Mouse (Mus musculus): Measurements from ENCODE around the gene Ptprd. TPM values are rescaled to one million over a fixed set of nuclear protein-coding genes. Genes with fewer than 3 reads are reported as not detected.

The Ptprd gene
- polyA plus RNA-seq, 1 experiment = 0.15 TPM

DNA sequence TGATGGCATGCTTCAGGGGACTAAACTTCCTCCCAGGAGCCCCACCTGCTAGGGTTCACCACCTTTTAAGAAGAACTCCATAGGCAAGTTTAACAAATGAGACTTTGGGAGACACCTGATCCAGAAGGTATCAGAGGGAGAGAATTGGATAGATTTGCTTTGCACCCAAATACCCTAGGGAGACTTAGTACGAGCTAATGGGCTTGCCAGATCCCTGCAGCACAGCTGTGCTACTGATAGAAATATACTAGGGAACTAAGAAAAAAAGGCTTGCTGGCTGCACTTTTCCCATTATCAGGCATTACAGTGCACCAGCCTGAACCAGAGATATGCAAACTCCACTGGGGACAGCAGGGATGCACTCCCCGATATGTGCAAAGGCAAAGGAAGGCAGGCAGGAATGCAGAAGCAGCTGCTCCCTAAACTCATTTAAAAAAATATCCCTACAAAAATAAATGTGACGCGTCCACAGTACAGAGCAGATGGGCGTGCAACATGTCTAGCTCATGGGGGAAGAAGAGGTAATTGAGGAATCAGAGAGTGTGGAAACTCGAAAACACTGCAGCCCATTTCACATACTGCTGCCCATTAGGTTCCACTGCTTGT is 1831.3 kb downstream of the Ptprd start:
- DNase-seq (ENCODE audit: low read depth in 1 of 2, low spot score in 2 of 2) = no peak
- TF ChIP-seq CTCF (IDR thresholded peaks at IDR 0.05; ENCODE audit: extremely low read depth, insufficient read depth, insufficient read length, insufficient replicate concordance) (no peak), POLR2A (IDR thresholded peaks at IDR 0.05; ENCODE audit: low read depth, low read length) (no peak)
- H3K4me3 ChIP-seq (ENCODE audit: extremely low read depth, insufficient read depth, insufficient read length) = no peak overlapping the region
- 91% methylated on average over 6 of the region's 6 CpGs for WGBS
- H3K36me3 ChIP-seq (ENCODE audit: control insufficient read depth, insufficient read depth, low read length) = no peaks in the 10 kb centered on the region
- no peak overlapping the region for H3K27ac ChIP-seq (ENCODE audit: insufficient read depth, low read length)
- no peaks in the 10 kb centered on the region for H3K4me1 ChIP-seq (ENCODE audit: control insufficient read depth, insufficient read depth, insufficient read length)
- H3K27me3 ChIP-seq (ENCODE audit: control insufficient read depth, insufficient read depth, low read length) = no peaks in the 10 kb centered on the region

DNA sequence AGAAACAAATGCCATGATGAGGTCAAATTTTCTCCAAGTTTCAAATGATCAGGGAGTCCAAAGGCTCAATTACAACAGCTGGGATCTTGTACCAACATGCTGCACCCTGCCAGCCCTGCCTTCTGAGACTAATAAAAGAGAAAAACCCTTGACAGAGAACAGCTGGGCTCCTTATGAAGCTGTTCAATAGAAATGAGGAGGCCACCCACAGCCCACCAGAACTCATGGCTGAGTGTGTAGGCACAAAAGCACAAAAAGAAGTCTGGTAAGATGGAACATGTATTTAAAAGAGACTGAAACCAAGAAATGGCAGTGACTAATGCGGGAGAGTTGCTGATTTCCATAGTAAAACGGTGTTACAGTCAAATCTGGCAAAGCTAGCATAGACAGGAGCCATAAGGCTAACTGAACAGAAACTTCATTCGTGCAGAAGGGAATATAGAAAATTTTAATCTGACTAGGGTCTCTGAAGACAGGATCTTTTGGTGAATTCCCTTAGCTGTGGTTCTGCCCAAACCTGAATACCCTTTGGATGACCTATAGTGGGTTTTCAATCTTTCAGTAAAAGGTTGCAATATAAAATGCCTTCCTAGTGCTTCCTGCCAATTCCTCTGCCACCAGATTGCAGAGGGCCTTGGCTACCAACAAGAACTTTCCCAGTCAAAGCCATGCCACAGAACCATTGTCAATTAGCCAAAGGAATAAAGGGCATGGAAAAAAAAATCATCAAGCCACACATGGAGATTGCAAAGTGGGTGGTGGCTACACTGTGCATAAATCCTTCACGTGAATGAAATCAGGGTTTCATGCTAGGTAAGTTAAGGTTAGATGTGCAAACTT is 1841.5 kb downstream of the Ptprd start:
- WGBS = 81% methylated on average over 4 of the region's 4 CpGs
- Histone ChIP-seq H3K4me3 (ENCODE audit: extremely low read depth, insufficient read depth, insufficient read length) (no peak overlapping the region), H3K36me3 (ENCODE audit: control insufficient read depth, insufficient read depth, low read length) (no peaks in the 10 kb centered on the region), H3K27me3 (ENCODE audit: control insufficient read depth, insufficient read depth, low read length) (no peaks in the 10 kb centered on the region), H3K4me1 (ENCODE audit: control insufficient read depth, insufficient read depth, insufficient read length) (no peaks in the 10 kb centered on the region), H3K27ac (ENCODE audit: insufficient read depth, low read length) (no peak overlapping the region)
- TF ChIP-seq POLR2A (IDR thresholded peaks at IDR 0.05; ENCODE audit: low read depth, low read length) (no peak), CTCF (IDR thresholded peaks at IDR 0.05; ENCODE audit: extremely low read depth, insufficient read depth, insufficient read length, insufficient replicate concordance) (no peak)
- no peak for DNase-seq (ENCODE audit: low read depth in 1 of 2, low spot score in 2 of 2)

DNA sequence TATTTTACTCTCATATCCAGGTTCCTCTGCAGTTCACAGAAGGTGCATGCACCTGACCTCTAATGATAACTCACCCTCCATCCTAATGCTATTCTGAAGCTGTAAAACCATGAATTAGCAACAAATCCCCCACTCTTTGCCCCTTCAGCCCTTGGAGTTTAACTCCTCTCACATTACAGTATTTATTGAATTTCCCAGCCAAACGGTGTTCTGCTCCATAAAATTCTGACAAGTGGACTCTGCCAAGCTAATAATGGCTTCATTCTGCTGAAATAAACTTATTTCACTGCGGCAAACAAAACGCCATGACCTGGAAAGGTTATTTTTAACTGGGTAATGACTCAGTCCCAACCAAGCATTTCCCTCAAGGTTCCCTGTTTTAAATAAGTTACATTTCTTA is 1842.7 kb downstream of the Ptprd start:
- Histone ChIP-seq H3K4me3 (ENCODE audit: extremely low read depth, insufficient read depth, insufficient read length) (no peak overlapping the region), H3K27ac (ENCODE audit: insufficient read depth, low read length) (no peak overlapping the region), H3K27me3 (ENCODE audit: control insufficient read depth, insufficient read depth, low read length) (no peaks in the 10 kb centered on the region), H3K36me3 (ENCODE audit: control insufficient read depth, insufficient read depth, low read length) (no peaks in the 10 kb centered on the region), H3K4me1 (ENCODE audit: control insufficient read depth, insufficient read depth, insufficient read length) (no peaks in the 10 kb centered on the region)
- WGBS = 78% methylated on average over 3 of the region's 3 CpGs
- TF ChIP-seq POLR2A (IDR thresholded peaks at IDR 0.05; ENCODE audit: low read depth, low read length) (no peak), CTCF (IDR thresholded peaks at IDR 0.05; ENCODE audit: extremely low read depth, insufficient read depth, insufficient read length, insufficient replicate concordance) (no peak)
- no peak for DNase-seq (ENCODE audit: low read depth in 1 of 2, low spot score in 2 of 2)

DNA sequence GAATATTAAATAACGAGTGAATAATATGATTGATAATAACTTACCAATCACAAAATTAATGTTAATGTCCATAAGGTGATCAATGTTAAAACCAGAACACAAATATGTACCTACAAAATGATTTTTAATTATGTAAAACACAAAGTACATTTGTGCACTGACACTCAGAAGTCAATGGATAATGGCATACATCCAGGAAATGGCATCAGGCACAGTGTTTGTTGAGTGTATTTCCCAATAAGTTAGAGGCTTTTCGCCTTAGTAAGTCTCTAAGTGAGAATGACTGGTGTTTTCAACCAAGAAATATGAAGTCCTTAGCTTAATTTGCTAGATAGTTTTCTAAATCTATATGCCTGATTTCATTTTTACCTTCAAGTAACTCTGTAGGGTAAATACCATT is 1843.5 kb downstream of the Ptprd start:
- WGBS = 82% methylated on average over 2 of the region's 2 CpGs
- no peaks in the 10 kb centered on the region for H3K4me1 ChIP-seq (ENCODE audit: control insufficient read depth, insufficient read depth, insufficient read length)
- DNase-seq (ENCODE audit: low read depth in 1 of 2, low spot score in 2 of 2) = no peak

DNA sequence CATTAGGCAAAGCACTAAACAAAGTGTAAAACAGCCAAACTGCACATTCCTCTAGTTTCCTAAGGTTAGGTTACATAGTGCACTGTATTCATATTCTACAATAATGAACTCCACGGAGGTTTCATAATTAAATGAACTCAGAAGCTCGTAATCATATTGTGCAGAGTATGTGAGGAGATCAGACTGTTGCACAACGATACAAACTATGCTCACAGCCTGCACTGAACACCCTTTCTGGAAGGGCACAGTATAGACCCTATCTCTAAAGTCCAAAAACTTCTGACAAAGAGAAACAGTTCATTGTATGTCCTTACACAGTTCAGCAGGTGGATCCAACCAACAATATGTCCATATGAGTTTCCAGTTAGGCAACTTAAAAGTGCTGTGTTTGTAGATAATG is 1844.5 kb downstream of the Ptprd start:
- DNase-seq (ENCODE audit: low read depth in 1 of 2, low spot score in 2 of 2) = no peak
- Histone ChIP-seq H3K36me3 (ENCODE audit: control insufficient read depth, insufficient read depth, low read length) (no peaks in the 10 kb centered on the region), H3K27me3 (ENCODE audit: control insufficient read depth, insufficient read depth, low read length) (no peaks in the 10 kb centered on the region), H3K4me3 (ENCODE audit: extremely low read depth, insufficient read depth, insufficient read length) (no peak overlapping the region), H3K4me1 (ENCODE audit: control insufficient read depth, insufficient read depth, insufficient read length) (no peaks in the 10 kb centered on the region), H3K27ac (ENCODE audit: insufficient read depth, low read length) (no peak overlapping the region)
- TF ChIP-seq POLR2A (IDR thresholded peaks at IDR 0.05; ENCODE audit: low read depth, low read length) (no peak), CTCF (IDR thresholded peaks at IDR 0.05; ENCODE audit: extremely low read depth, insufficient read depth, insufficient read length, insufficient replicate concordance) (no peak)
- WGBS = 85% methylated on average over 3 of the region's 3 CpGs

More for the DNA sequence above, 1843.5 kb downstream of the Ptprd start:
- Histone ChIP-seq H3K4me3 (ENCODE audit: extremely low read depth, insufficient read depth, insufficient read length) (no peak overlapping the region), H3K27ac (ENCODE audit: insufficient read depth, low read length) (no peak overlapping the region), H3K36me3 (ENCODE audit: control insufficient read depth, insufficient read depth, low read length) (no peaks in the 10 kb centered on the region), H3K27me3 (ENCODE audit: control insufficient read depth, insufficient read depth, low read length) (no peaks in the 10 kb centered on the region)
- no peak for TF ChIP-seq POLR2A (IDR thresholded peaks at IDR 0.05; ENCODE audit: low read depth, low read length)
- TF ChIP-seq CTCF (IDR thresholded peaks at IDR 0.05; ENCODE audit: extremely low read depth, insufficient read depth, insufficient read length, insufficient replicate concordance) = no peak

DNA sequence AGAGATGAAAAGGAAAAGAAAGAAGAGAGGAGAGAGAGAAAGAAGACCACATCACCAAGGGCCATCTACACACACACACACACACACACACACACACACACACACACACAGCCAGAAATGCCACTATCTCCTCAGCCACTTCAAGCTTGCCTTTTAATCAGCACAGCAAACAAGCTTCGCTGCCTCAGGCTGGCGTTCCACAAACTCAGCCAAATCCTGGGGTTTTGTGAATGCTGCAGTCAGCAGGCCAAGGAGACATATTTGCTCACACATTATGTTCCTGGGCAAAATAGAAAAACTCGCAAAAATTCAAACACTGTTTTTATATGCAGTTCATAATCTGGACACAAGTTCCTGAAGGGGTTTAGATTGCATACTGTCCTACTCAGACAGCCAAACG is 1845.9 kb downstream of the Ptprd start:
- Histone ChIP-seq H3K27me3 (ENCODE audit: control insufficient read depth, insufficient read depth, low read length) (no peaks in the 10 kb centered on the region), H3K4me3 (ENCODE audit: extremely low read depth, insufficient read depth, insufficient read length) (no peak overlapping the region), H3K27ac (ENCODE audit: insufficient read depth, low read length) (no peak overlapping the region), H3K4me1 (ENCODE audit: control insufficient read depth, insufficient read depth, insufficient read length) (no peaks in the 10 kb centered on the region), H3K36me3 (ENCODE audit: control insufficient read depth, insufficient read depth, low read length) (no peaks in the 10 kb centered on the region)
- 84% methylated on average over 4 of the region's 4 CpGs for WGBS
- no peak for DNase-seq (ENCODE audit: low read depth in 1 of 2, low spot score in 2 of 2)
- TF ChIP-seq POLR2A (IDR thresholded peaks at IDR 0.05; ENCODE audit: low read depth, low read length) (no peak), CTCF (IDR thresholded peaks at IDR 0.05; ENCODE audit: extremely low read depth, insufficient read depth, insufficient read length, insufficient replicate concordance) (no peak)

DNA sequence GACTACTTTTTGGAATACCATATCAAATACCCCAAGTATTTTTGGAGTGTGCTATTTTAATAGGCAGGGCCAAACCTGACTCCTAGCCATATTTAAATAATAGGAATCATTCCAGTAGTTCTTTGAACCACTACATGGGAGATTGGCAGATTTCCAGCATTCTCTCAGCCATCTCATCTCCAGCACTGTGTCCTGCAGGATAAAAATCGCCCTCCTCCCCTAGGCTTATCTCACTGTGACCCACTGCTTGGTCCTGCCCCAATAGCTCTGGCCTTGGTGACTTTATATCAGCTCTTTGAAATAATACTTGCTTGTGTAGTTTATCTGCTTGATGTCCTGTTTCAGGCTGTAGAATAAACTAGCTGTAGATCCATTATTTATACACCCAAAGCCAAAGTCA is 1850.2 kb downstream of the Ptprd start:
- no peak overlapping the region for H3K27ac ChIP-seq (ENCODE audit: insufficient read depth, low read length)
- WGBS = 67% methylated on average over 1 of the region's 1 CpGs
- no peak for DNase-seq (ENCODE audit: low read depth in 1 of 2, low spot score in 2 of 2)

More for the DNA sequence above, 1850.2 kb downstream of the Ptprd start:
- Histone ChIP-seq H3K36me3 (ENCODE audit: control insufficient read depth, insufficient read depth, low read length) (no peaks in the 10 kb centered on the region), H3K27me3 (ENCODE audit: control insufficient read depth, insufficient read depth, low read length) (no peaks in the 10 kb centered on the region), H3K4me1 (ENCODE audit: control insufficient read depth, insufficient read depth, insufficient read length) (no peaks in the 10 kb centered on the region), H3K4me3 (ENCODE audit: extremely low read depth, insufficient read depth, insufficient read length) (no peak overlapping the region)
- TF ChIP-seq CTCF (IDR thresholded peaks at IDR 0.05; ENCODE audit: extremely low read depth, insufficient read depth, insufficient read length, insufficient replicate concordance) = no peak
- no peak for TF ChIP-seq POLR2A (IDR thresholded peaks at IDR 0.05; ENCODE audit: low read depth, low read length)
